Mouse (Mus musculus): ENCODE measurements at regions not wholly inside any gene's neighbourhood (a gene's known extent, or its start where the extent isn't known, plus 50 kb on each side); places are given as distances from the start of the nearest gene placed in this dataset.

DNA sequence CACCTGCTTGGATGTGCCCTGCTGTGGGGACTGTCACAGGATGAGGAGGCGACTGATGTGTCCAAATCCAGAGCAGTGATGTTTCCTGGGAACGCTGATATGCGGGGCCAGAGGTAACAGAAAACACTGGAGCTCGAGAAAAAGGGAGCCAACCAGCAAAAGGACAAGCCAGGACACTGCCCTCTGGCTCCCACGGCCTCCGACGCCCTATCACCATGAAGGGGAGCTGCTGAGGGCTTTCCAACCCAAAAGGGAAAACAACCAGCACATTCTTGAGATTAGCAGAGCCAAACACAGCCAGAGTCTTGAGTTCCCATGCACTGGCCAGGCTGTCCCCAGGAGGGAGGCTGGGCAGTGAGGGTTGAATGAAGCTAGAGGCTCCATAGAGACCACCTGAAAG, 74.2 kb upstream of the Mrps22 start:
- Histone ChIP-seq H3K36me3 (replicated peaks) (no peaks in the 10 kb centered on the region), H3K27ac (no peak overlapping the region), H3K9ac (no peak overlapping the region), H3K9me3 (no peaks in the 10 kb centered on the region), H3K4me3 (no peak overlapping the region), H3K4me1 (no peaks in the 10 kb centered on the region), H3K27me3 (replicated peaks) (no peaks in the 10 kb centered on the region), H3K4me2 (no peak overlapping the region)
- no peak for ATAC-seq (replicated peaks)
- 82% methylated on average over 7 of the region's 7 CpGs for WGBS

DNA sequence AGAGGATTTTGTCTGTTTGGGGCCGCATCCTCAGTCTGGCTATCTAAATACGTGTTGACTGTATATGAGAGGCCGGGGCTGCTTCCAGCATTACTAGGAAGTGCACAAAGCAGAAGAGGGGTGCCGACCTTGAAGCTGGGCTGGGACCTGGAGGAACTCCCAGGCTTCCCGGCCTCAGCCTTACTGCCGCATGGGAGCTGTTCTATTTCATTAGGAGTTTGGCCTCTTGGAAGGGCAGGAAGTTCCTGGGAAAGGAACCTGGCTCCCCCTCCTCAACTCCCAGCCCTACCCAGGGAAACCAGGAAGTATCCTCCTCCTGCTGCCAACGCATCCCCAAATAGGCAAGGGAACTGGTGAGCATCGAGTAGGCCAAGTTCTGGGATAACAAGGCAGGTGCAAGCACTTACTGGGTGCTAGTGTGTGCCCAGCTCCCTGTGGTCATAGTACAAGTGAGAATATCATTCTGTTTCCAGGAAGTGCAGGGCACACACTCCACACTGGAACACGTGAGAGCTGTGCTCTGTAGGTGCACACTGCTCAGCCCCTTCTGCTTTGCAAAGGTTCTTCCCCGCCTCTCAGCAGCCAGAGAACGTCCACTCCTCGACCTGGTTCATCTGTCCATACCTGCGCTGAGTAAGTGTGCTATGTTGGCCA, 72.1 kb upstream of the Mrps22 start:
- Histone ChIP-seq H3K9ac (no peak overlapping the region), H3K4me1 (no peaks in the 10 kb centered on the region), H3K27ac (no peak overlapping the region), H3K27me3 (replicated peaks) (no peaks in the 10 kb centered on the region), H3K4me2 (no peak overlapping the region), H3K36me3 (replicated peaks) (no peaks in the 10 kb centered on the region), H3K9me3 (no peaks in the 10 kb centered on the region), H3K4me3 (no peak overlapping the region)
- WGBS, result 91% methylated on average over 13 of the region's 13 CpGs
- ATAC-seq (replicated peaks), result no peak

DNA sequence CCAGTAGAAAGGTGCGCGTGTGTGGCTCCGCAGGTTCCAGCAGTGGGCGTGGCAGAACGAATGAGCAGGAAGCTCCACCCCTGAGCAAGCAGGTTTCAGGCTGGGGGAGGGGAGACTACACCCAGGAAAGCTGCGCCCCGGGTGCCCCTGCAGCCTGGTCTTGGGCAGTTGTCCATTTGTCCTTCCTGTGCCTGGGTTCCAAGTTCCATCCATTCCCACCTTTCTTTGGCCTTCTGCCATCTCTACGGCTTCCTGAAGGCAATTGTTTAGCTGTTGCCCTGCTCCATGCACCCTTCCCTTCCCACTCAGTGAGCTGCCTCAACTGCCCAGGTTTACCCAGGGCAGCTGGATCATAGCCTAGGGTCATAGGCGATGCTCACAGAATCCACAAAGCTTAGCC, 70.9 kb upstream of the Mrps22 start:
- no peaks in the 10 kb centered on the region for H3K9me3 ChIP-seq
- H3K36me3 ChIP-seq (replicated peaks), result no peaks in the 10 kb centered on the region
- no peak overlapping the region for H3K4me2 ChIP-seq
- H3K27ac ChIP-seq, result no peak overlapping the region
- H3K4me3 ChIP-seq, result no peak overlapping the region
- H3K9ac ChIP-seq, result no peak overlapping the region
- ATAC-seq (replicated peaks), result no peak
- H3K4me1 ChIP-seq, result no peaks in the 10 kb centered on the region
- H3K27me3 ChIP-seq (replicated peaks), result no peaks in the 10 kb centered on the region
- WGBS, result 61% methylated on average over 9 of the region's 9 CpGs

DNA sequence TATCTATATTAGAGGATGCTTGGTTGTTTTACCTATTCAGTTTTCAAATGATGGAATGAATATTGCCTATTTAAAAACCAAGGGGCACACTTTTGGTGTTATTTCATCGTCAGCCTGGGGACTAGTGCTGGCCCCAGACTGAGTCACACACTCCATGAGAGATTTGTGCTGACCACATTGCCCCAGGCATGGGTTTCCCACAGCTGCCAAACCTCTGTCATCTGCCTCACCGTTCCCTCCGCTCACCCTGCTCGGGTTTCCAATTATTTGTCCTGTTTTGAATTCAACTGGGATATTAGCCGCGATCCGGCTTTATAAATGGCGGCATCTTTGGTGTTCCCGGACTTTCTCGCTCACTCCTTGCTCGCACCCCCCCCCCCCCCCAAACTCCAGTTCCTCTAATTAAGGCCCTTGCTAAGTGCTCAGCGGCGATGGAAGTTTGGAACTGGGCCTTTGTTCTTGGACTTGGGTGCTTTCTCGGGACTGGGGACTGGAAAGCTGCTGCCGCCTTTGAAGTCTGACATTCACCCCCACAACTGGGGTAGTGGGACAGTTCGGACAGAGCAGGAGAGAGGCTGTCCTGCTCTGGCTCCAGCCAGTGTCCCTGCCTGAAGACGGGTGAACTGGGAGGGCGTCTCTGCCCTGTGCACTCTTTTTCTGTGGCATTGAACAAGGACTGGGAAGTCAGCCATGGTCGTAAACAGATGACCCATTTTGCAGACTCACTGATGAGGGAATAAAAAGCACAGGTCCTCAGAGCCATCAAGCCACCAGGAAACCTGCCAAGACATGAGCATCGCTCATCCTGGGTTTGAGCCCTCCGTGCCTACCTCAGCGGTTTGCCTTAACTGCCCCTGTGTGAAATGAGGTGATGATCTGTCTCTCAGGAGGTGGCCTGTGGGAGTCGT, 67.2 kb upstream of the Mrps22 start:
- H3K27me3 ChIP-seq (replicated peaks), result no peaks in the 10 kb centered on the region
- ATAC-seq (replicated peaks), result no peak
- H3K4me1 ChIP-seq, result no peaks in the 10 kb centered on the region
- H3K36me3 ChIP-seq (replicated peaks), result no peaks in the 10 kb centered on the region
- no peak overlapping the region for H3K4me2 ChIP-seq
- H3K9me3 ChIP-seq, result no peaks in the 10 kb centered on the region
- 72% methylated on average over 23 of the region's 23 CpGs for WGBS
- no peak overlapping the region for H3K27ac ChIP-seq
- H3K9ac ChIP-seq, result no peak overlapping the region
- H3K4me3 ChIP-seq, result no peak overlapping the region

DNA sequence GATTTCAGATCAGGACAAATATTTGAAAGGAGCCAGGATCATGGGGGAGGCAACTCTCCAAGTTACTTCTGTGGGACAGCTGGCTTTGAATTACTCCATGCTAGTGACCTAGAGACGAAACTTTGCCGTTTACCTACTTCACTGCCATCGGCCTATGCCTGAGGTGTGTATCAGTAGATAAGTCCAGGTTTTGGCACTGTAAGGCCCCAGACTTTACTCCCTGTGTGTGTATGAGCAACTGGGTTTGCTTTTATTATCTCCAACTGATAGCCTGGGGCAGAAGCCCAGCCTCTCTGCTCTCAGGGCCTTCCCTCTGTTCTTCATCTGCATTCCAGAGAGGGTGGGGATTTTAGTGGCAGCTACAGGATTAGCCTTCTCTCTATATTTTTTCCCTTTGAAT, 65.6 kb upstream of the Mrps22 start:
- no peak overlapping the region for H3K9ac ChIP-seq
- 94% methylated on average over 3 of the region's 3 CpGs for WGBS
- no peak overlapping the region for H3K4me3 ChIP-seq
- H3K4me1 ChIP-seq, result no peaks in the 10 kb centered on the region
- H3K9me3 ChIP-seq, result no peaks in the 10 kb centered on the region
- no peak overlapping the region for H3K4me2 ChIP-seq
- no peak overlapping the region for H3K27ac ChIP-seq
- no peaks in the 10 kb centered on the region for H3K27me3 ChIP-seq (replicated peaks)
- no peaks in the 10 kb centered on the region for H3K36me3 ChIP-seq (replicated peaks)
- no peak for ATAC-seq (replicated peaks)

DNA sequence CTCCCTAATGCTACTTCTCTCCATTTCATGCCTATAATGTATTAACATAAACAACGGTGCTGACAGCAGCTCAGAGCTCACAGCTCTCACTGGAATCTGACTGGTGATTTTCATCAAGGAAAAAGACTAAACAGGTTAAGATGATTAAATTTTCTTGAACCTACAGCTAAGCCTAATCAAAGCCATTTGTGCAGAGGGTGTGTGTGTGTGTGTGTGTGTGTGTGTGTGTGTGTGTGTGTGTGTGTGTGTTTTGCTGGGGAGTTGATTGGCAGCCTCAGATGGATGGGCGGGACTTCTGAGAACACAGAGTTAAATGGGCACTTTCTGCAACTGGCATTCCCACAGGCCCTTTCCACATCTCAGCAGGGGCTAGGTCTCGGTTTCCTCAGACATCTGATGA, 61.6 kb upstream of the Mrps22 start:
- H3K27ac ChIP-seq, result no peak overlapping the region
- H3K36me3 ChIP-seq (replicated peaks), result no peaks in the 10 kb centered on the region
- H3K4me2 ChIP-seq, result no peak overlapping the region
- 69% methylated on average over 3 of the region's 3 CpGs for WGBS
- H3K4me1 ChIP-seq, result no peaks in the 10 kb centered on the region
- no peak overlapping the region for H3K4me3 ChIP-seq
- H3K27me3 ChIP-seq (replicated peaks), result no peaks in the 10 kb centered on the region
- H3K9me3 ChIP-seq, result no peaks in the 10 kb centered on the region
- H3K9ac ChIP-seq, result no peak overlapping the region
- ATAC-seq (replicated peaks), result no peak

- 84% methylated on average over 2 of the region's 2 CpGs for WGBS
- Histone ChIP-seq H3K27ac (no peak overlapping the region), H3K36me3 (replicated peaks) (no peaks in the 10 kb centered on the region), H3K9me3 (no peaks in the 10 kb centered on the region), H3K27me3 (replicated peaks) (no peaks in the 10 kb centered on the region), H3K4me2 (no peak overlapping the region), H3K4me3 (no peak overlapping the region), H3K4me1 (no peaks in the 10 kb centered on the region), H3K9ac (no peak overlapping the region)
- no peak for ATAC-seq (replicated peaks)
These were observed 50.2 kb upstream of the Mrps22 start for GRCm38 (mm10) chr9:98651681-98652080.
